Mouse (Mus musculus): ENCODE data around the gene Fkbp9.

Fkbp9 gene

DNA sequence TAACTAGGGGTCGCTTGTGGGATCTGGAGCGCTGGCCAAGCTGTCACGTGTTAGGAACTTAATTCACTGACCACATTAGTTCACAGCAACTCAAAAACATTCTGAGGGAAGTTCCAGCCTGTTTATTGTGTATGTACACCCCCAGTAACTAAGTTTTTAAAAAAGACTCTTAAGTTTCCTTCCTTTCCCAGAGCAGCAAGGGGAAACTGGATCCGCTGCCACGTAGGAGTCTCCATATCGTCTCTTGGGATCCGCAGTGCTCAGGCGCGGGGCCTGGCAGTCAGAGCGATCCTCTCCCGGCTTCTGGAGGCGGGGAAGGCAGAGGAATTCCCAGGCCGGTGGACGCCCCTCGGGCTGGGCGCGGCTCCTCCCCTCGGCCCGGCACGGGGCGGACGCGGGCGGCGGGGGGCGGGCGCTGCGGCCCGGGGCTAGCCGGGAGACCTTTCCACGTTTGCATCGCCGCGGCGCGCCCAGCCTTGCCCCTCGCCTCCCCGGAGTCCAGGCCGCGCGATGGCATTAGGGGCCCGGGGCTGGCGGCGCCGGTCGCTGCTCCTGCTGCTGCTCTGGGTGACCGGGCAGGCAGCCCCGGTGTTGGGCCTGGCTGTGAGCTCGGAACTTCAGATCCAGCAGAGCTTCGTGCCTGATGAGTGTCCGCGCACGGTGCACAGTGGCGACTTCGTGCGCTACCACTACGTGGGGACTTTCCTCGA, at the start of gene Fkbp9:
TSS of gene Fkbp9 (plus strand) at position 363 of the 710 bp plus-strand sequence.
- in situ Hi-C loops (cut with MboI; ENCODE audit: unreplicated experiment in 2 of 2): no loop called here

DNA sequence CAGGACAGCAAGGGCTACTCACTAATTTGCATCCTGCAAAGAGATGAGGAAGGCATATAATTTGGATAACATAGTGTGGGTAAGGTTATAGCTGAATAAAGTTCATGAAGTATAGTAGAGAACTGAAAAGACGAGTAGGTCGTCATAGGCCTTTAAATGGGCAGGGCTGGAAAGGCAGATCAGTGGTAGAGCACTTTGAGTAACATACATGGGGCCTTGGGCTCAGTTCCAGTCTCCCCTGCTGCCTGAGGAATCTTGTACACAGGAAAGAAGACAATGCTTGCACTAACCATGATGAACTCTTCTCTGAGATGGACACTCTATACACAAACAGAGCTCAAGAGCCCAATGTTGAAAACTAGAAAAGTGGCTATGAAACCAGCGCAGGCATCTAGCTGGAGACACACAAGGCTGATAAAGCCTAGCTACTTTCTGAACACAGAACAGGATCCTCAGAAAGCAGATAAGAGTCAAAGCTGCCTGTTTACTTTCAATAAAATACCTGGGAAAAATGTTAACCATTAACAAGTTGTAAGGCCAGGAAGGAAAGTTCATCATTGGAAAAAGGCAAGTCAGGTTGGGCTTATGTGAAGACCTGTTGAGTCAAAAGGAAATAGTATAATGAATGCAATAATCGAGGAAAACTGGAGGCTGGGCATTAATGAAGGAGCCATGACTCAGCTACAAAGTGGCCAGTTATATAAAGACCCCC, 48.1 kb upstream of the Fkbp9 start:
- in situ Hi-C loops (cut with MboI; ENCODE audit: unreplicated experiment in 2 of 2): loop anchor here in 1 of 2 experiments (25.0 kb wide), 1 partner anchor 929 kb away; the partner anchor contains the start of gene Lancl2

DNA sequence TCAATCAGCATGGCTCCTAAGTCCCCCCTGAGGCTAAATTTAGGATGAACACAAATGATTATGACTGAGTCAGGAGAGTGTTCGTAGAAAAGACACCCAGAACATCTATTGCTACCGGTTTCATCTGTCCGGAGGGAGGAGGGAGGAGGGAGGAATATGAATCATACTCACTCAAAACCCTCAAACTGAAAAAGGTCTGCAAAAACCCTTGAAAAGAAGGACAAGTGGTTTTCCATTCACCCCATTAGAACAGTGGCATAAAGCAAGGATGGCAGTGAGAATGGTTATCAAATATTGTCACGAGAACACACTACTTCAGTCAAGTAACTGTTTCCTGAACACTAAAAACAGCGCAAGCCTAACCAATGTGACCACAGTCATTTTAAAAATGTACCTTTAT, 46.8 kb upstream of the Fkbp9 start:
- in situ Hi-C loops (cut with MboI; ENCODE audit: unreplicated experiment in 2 of 2): loop anchor here in 1 of 2 experiments (25.0 kb wide), 1 partner anchor 927 kb away; the partner anchor contains the start of gene Lancl2

DNA sequence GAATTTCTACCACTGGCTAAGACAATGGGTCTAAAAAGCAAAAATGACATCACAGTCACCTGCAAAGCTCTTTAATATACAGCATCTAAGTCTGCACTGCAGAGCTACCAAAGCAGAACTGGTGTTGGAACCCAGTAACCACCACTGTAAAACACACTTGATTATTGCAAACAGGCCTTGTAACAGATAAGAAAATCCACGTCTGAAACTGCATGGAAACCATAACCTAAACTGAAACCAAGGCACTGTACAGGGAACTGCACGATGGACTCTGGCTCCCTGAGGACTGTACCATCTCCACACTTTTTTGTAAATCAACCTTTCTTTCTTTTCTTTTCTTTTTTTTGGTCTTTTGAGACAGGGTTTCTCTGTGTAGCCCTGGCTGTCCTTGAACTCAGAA, 44.2 kb upstream of the Fkbp9 start:
- in situ Hi-C loops (cut with MboI; ENCODE audit: unreplicated experiment in 2 of 2): loop anchor here in 1 of 2 experiments (25.0 kb wide), 1 partner anchor 925 kb away; the partner anchor contains the start of gene Lancl2

DNA sequence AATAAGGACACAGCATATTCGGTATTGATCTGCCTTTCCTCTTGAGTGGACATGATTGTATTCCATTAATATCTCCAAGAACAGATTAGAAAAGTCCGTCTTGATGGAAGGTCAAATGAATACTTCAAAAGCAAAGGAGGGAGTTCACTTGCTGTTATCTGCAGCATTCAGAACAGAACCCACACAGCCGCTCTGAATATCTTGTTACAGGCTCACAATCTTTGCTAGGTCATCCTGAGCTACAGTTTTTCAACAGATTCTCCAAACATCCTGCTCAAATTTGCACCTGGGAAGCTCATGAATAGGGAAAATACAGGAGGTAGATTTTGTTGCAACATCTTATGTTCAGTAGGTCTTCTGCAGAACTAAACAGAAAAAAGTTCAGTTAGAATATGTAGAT, 42.5 kb upstream of the Fkbp9 start:
- in situ Hi-C loops (cut with MboI; ENCODE audit: unreplicated experiment in 2 of 2): loop anchor here in 1 of 2 experiments (25.0 kb wide), 1 partner anchor 923 kb away; the partner anchor contains the start of gene Lancl2

DNA sequence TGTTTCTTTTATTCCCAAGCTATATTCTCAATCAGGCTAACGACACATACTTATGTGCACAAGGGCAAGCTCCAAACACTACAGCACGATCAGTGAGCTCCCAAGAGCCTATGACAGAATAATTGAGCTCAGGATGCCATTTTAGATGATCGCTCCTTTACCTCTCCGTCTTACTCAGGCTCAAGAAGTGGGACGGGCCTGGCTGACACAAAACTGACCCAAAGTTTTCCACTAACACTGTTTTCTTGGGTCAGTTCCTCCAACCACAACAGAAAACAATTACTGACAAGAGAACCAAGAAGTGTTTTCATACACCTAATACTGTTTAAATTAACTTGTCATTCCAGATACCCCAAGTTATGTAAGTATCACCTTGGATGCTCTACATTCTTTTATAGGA, 37.0 kb upstream of the Fkbp9 start:
- in situ Hi-C loops (cut with MboI; ENCODE audit: unreplicated experiment in 2 of 2): loop anchor here in 1 of 2 experiments (5.0 to 25.0 kb wide), 2 partner anchors 78 to 917 kb away; partner anchors contain the start of gene Lancl2

DNA sequence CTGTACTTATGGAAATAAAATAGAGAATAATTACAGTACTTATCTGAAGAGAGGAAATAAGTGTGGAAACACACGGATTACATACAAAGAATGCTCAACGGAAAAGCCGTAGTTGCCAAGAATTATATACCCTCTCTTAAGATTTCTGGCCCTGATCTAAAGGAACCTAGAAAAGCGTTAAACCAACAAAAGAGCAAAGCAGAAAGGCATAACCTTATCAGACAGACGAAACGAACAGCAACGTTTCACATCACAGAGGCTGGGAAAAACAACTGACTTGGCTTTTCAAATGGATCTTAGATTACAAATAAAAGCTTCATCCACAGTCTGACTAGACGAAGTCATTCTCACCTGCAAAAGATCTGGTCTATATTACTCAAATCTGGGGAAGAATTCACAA, 35.6 kb upstream of the Fkbp9 start:
- in situ Hi-C loops (cut with MboI; ENCODE audit: unreplicated experiment in 2 of 2): loop anchor here in 1 of 2 experiments (25.0 kb wide), 1 partner anchor 916 kb away; the partner anchor contains the start of gene Lancl2

DNA sequence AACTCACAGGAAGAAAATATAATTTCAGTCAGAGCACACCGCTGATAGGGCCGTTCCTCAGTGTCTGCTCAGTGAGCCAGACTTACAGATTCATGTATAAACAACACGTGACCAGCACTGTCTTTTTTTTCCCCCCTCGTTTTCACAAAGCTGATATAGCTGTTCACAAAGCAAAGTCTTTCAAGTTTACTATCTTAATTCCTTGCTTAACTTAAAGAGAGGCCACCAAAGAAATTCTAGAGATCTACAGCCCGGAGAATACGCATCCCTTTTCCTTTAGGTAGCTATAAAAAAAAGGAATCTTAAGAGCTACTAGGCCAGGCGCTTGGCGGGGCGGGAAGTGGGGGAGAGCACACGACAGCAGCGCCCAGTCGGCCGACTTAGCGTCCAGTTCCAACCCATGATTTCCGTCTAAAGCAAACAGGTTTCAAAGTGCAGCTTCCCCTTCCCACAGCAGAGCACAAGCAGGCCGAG, 35.2 kb upstream of the Fkbp9 start:
- in situ Hi-C loops (cut with MboI; ENCODE audit: unreplicated experiment in 2 of 2): loop anchor here in 1 of 2 experiments (25.0 kb wide), 1 partner anchor 916 kb away; the partner anchor contains the start of gene Lancl2

DNA sequence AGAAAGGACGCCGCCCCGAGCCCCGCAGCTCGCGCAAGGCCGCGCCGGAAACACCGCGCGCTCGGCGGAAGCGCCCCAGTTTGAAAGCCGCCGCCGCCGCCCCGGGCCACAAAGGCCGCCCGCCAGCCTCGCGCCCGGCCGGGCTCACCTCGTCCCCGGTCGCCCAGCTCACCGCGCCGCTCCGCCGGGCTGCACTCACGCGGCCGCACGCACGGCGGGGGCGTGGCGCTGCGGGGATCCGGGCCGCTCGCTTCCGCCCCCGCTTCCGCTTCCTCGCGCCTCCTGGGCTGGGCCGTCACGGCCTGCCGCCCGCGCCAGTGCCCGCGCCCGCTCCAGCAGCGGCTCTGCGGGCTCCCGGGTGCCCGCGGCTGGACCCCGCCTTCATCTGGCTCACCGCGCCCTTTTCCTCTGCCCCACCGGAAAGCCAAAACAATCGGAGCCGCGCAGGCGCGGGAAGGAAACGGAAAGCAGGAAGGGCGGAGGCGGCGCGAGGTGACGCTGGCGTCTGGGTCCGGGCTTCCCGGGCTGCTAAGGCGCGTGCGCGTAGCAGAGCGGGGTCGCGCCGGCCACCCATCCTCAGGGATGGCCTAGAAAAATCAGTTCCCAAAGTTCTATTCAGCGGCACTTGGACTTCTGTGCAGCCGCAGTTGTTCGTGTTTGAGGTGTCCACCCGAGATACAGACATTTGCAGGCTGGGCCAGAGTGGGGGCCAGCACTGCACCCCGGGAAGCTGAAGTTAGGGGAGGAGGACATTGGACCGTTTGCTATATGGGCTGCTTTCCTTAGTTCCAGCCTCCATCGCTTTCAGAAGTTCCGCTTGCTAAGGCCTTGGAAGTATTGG, 34.3 kb upstream of the Fkbp9 start, which contains the start of gene Kbtbd2:
TSS of gene Kbtbd2 (minus strand) at position 503 of the 841 bp plus-strand sequence.
- in situ Hi-C loops (cut with MboI; ENCODE audit: unreplicated experiment in 2 of 2): loop anchor here in 1 of 2 experiments (25.0 kb wide), 1 partner anchor 915 kb away; the partner anchor contains the start of gene Lancl2

DNA sequence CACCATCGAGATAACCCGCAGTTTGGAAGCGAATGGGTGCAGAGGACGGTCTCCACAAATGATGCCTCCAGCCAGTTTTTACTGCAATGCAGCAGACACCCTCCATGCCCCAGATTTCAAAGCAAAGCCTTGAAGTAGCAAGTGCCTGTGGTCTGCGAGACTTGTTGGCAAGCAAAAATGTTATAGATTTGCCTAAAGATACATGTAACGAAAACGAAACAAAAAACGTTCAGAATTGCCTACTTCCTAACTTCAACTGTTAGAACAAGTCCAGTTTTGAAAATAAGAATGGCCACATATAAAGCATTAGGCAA, 33.8 kb upstream of the Fkbp9 start:
- in situ Hi-C loops (cut with MboI; ENCODE audit: unreplicated experiment in 2 of 2): loop anchor here in 1 of 2 experiments (25.0 kb wide), 1 partner anchor 914 kb away; the partner anchor contains the start of gene Lancl2

DNA sequence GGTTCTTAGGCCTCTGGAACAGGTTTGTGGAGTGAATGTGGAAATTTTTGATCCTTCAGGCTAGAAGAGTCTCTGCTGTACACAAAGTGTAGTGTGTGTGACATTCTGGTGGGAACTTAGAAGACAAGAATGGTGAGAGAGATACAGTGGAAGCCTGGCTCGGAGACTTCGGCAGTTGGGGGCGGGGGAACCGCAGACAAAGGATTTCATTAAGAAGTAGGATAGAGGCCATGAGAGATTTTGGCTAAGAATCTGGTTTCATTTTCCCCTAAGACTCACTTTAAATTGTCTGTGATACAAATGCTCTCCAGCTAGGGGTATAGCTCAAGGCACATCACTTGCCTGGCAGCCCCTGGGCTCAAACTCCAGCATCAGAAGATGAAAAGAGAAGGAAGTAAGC, 26.8 kb upstream of the Fkbp9 start:
- in situ Hi-C loops (cut with MboI; ENCODE audit: unreplicated experiment in 2 of 2): loop anchor here (5.0 to 25.0 kb wide), 7 partner anchors 102 to 1970 kb away; partner anchors contain the start of genes Nt5c3 (in 1 of the 2) and Vmn1r4 (in 1 of the 2)

DNA sequence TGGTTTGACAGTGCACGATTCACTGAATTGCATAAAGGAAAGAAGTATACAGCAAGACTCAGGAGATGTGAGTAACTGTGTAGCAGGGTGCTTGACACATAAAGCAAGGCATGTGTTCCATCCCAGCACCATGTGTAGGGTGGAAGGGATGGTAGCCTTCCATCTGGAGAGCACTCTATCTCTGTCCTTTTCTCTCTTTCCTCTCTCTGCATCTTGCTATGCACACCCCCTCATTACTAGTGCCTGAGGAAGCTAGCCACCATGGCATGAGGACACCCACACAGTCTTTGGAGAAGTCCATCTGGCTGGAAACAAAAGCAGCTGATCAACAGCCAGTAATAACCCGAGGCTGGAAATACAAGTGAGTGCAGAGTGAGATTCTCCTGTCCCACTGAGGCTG, 25.7 kb upstream of the Fkbp9 start:
- in situ Hi-C loops (cut with MboI; ENCODE audit: unreplicated experiment in 2 of 2): loop anchor here (5.0 to 25.0 kb wide), 7 partner anchors 101 to 1969 kb away; partner anchors contain the start of genes Nt5c3 (in 1 of the 2) and Vmn1r4 (in 1 of the 2)

DNA sequence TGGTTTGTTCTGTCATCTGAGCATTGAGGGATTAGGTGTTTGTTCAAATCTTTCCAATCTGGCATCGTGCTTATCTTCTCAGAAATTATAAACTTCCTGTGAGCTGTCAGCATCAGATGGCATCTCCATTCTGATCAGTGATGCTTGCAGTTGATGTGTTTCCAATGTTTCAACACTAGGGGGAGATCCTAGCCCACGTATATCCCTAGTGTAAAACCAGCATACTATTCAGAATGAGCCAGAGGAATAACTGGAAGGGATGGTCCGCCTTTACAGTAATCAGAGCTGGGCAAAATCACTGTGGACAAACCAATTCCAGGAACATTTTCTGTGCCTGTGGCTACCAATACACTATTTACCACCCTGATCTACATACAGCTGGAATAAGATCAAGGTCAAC, 23.2 kb upstream of the Fkbp9 start:
- in situ Hi-C loops (cut with MboI; ENCODE audit: unreplicated experiment in 2 of 2): loop anchor here (5.0 to 25.0 kb wide), 7 partner anchors 99 to 1966 kb away; partner anchors contain the start of genes Nt5c3 (in 1 of the 2) and Vmn1r4 (in 1 of the 2)

DNA sequence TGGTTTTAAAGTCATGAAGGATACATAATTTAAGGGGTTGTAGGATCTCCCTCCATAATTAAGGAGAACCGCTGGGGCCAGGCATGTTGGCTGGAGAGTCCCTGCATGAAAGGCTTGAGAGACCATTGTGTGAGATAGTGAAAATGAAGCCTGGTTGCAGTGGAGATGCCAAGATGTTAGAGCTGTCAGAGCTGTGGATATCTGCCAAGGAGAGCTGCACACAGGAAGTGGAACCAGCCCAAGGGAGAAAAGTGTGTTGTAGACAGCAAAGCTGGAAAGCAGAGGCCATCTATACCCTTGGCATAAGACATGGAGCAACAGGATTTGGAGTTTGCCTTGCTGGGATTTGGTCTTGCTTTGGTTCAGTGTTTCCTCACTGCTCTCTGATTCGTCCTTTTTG, 18.5 kb upstream of the Fkbp9 start:
- in situ Hi-C loops (cut with MboI; ENCODE audit: unreplicated experiment in 2 of 2): loop anchor here (5.0 to 25.0 kb wide), 6 partner anchors 326 to 1749 kb away; partner anchors contain the start of gene Vmn1r20 (in 1 of the 2)

DNA sequence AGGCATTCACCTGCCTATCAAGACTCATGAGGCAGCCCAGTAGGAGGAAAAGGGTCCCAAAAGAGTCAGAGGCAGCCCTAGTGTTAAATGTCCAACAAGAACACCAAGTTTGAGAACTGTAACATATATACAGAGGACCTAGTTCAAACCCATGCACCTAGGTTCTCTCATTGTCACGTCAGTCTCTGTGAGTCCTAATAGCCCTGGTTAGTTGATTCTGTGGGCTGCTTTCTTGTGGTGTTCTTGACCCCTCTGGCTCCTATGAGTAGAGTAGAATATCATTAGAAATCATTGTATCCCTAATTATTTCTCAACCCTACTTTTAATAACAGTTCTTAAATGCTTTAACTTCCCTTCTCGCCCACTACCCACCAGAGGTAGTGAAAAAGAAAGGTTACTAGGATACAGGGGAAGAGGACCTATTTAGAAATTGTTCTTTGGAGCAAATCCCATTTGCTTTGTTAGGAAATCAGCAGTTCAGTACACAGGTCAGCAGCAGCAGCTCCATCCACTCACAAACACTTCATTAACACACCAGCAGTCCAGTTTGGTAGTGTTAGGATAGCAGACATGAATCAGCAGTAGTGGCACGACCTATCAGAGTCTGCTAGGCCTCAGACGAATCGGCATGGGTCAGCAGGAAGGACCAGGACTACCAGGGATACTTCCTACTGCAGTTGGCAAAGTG, 13.3 kb upstream of the Fkbp9 start:
- in situ Hi-C loops (cut with MboI; ENCODE audit: unreplicated experiment in 2 of 2): loop anchor here (10.0 to 25.0 kb wide), 4 partner anchors 331 to 1744 kb away; partner anchors contain the start of gene Vmn1r20 (in 1 of the 2)

DNA sequence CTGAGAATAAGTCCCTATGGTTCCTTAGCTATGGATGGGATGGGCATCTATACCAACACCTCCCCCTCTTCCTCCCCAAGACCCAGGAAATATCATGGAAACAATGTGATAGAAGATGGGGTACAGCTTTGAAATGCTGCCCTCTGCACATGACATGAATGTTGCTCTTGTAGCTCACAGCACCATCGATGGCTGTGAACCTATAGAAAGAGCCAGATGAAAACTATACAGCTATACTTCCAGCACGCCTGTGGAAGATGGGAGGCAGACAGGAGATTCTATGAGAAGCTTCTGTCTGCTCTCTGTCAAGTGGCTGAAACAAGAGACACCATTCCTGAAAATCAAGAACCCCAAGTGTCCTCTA, 12.8 kb upstream of the Fkbp9 start:
- in situ Hi-C loops (cut with MboI; ENCODE audit: unreplicated experiment in 2 of 2): loop anchor here (10.0 to 25.0 kb wide), 4 partner anchors 332 to 1743 kb away; partner anchors contain the start of gene Vmn1r20 (in 1 of the 2)

DNA sequence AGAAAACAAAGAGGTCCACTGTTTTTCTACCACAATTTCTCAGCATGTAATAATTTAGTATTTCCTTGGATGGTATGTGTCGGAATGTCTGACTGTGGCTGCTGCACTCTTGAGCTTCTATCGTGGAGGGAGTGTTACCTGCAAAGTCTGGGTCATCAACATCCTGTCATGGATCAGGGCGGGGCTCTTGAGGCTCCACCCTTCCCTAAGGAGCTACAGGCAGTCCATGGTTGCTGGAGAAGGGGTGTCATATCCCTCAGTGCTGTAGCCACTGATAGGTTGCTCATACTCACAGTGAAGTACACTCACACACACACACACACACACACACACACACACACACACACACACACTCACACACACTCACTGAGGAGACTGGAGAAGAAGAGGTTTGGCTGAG, 6.2 kb upstream of the Fkbp9 start:
- in situ Hi-C loops (cut with MboI; ENCODE audit: unreplicated experiment in 2 of 2): no loop called here

DNA sequence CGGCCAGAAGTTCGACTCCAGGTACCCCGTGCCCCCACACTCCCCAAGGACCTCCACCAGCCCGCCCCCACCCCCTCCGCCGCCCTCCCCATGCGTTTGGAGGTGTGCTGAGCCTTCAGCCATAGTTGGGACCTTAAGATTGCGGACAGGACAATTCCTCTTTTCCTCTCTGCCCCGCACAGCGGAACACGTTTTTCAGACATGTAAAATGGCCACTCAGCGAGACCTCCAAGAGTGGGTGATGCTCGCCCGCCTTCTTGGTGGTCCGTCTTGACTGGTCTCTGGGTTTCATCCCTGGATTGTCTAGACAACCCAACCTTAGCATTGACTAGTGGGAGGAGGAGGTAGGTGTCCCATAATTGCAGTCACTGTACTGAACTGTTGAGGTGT, 543 bp downstream of the Fkbp9 start:
- in situ Hi-C loops (cut with MboI; ENCODE audit: unreplicated experiment in 2 of 2): no loop called here

DNA sequence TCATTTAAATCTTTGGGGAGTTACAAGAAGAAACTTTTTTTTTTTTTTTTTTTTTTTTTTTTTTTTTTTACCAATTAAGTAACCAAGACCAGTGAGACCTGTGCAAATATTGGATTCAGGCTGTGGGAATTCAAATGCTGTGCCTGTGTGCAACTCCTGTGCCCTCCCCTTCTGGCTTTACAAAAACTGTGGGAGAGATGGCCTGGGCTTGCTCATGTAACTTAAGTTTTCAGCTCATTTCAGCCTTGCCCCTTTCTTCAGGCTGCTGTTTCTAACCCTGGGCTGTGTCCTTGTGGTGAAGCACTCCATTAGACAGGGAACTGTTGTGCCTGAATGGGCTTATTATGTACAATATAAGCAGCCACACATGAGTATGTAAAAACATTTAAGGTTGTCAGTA, 971 bp downstream of the Fkbp9 start:
- in situ Hi-C loops (cut with MboI; ENCODE audit: unreplicated experiment in 2 of 2): no loop called here
